Mouse (Mus musculus): ENCODE data around the gene Acvr1b.

DNA sequence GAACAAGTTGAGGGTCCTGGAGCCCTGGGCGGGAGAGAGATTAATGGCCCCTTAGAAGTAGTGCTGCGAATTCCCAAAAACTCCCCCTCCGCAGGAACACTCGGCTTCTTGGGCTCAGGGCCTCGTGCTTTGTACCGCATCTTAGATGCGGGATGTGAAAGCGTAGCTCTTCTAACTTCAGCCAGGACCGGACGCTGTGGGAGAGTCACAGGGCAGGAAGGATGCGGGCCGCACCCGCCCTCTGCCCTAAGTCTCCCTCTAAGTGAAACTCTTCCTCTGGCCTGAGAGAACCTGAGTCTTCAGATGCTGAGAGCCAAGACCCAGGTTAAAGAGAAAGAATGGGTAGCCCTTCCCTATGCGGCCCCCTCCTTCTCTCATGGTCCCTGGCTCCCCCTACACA is 51.1 kb downstream of the Acvr1b start:
- TF ChIP-seq CTCF (IDR thresholded peaks at IDR 0.05) (no peak; the same call in 1 of the 2 replicates), EP300 (IDR thresholded peaks at IDR 0.05) (no peak)

All from lung, postnatal 0 days (tissue).